Mouse (Mus musculus) embryonic facial prominence, embryonic 14.5 days (tissue): ENCODE results near the gene Ube2m. TPM values are rescaled to one million over a fixed set of nuclear protein-coding genes. Genes with fewer than 3 reads are reported as not detected.

Experiments
- ATAC-seq: fragments of 200-750 bp; cut with Nextera tagmentation; 2 replicates; pipeline ENCODE4 v1.8.0; 2017; ENCODE audit warnings: low read depth, moderate number of reproducible peaks, moderate TSS enrichment
- DNase-seq: peaks from one replicate; pipeline ENCODE4 v3.0.0-alpha.2; 2015; ENCODE audit warnings: low spot score
- H3K27ac ChIP-seq: fragments of 300-500 bp; sonication (generic); replicated peaks from 2 replicates; pipeline ENCODE4 v1.5.1; 2014; ENCODE audit warnings: low read depth, mild to moderate bottlenecking, low read length, moderate library complexity
- H3K27me3 ChIP-seq: fragments of 300-500 bp; sonication (generic); replicated peaks from 2 replicates; pipeline ENCODE4 v1.6.1; 2014; ENCODE audit warnings: low read length; ENCODE audit not compliant: control insufficient read depth, insufficient read depth
- H3K36me3 ChIP-seq: fragments of 300-500 bp; sonication (generic); 2 replicates; pipeline ENCODE4 v1.6.1; 2014; ENCODE audit warnings: low read length, mixed read lengths; ENCODE audit not compliant: control insufficient read depth, insufficient read depth
- H3K4me1 ChIP-seq: fragments of 300-500 bp; sonication (generic); 2 replicates; pipeline ENCODE4 v1.6.1; 2014; ENCODE audit warnings: antibody characterized with exemption, low read length; ENCODE audit not compliant: control insufficient read depth, insufficient read depth
- H3K4me2 ChIP-seq: fragments of 300-500 bp; sonication (generic); 2 replicates; pipeline ENCODE4 v1.6.1; 2014; ENCODE audit warnings: low read depth, mild to moderate bottlenecking, low read length, moderate library complexity, mixed read lengths
- H3K4me3 ChIP-seq: fragments of 300-500 bp; sonication (generic); 2 replicates; pipeline ENCODE4 v1.5.1; 2014; ENCODE audit warnings: low read depth, mild to moderate bottlenecking, low read length
- H3K9ac ChIP-seq: fragments of 300-500 bp; sonication (generic); 2 replicates; pipeline ENCODE4 v1.6.1; 2014; ENCODE audit warnings: low read depth, mild to moderate bottlenecking, low read length, moderate library complexity, mixed read lengths
- H3K9me3 ChIP-seq: fragments of 300-500 bp; sonication (generic); 2 replicates; pipeline ENCODE4 v1.6.1; 2016; ENCODE audit warnings: low read length; ENCODE audit not compliant: control insufficient read depth
- WGBS: fragments of 180-500 bp; shearing (Covaris S2); extraction: QIAGEN DNeasy Blood & Tissue Kit; methylation state at CpG from one replicate; pipeline ENCODE4 v1.1.7; 2014; 5-methylcytosine and 5-hydroxymethylcytosine counted together
- polyA plus RNA-seq: library from polyadenylated mRNA; unstranded; fragments of >200 nt; fragmentation: Nextera tagmentation; extraction: Ambion mirVana; gene quantifications from 2 replicates; pipeline ENCODE4 v1.2.1, GENCODE M21; 2014

Gene Ube2m
- polyA plus RNA-seq, 1 experiment from 2014 or later, result 147 TPM

GRCm38 (mm10) chr7:13028986-13029385 lies 9.1 kb downstream of the Ube2m start:
- Histone ChIP-seq H3K4me2 (no peak overlapping the region), H3K9ac (no peak overlapping the region), H3K27ac (no peak overlapping the region), H3K27me3 (no peaks in the 10 kb centered on the region), H3K4me1 (peaks cover 18% of the 10 kb centered on the region; the same call in 1 of the 2 replicates), H3K36me3 (peaks cover 76% of the 10 kb centered on the region), H3K4me3 (no peak overlapping the region), H3K9me3 (no peaks in the 10 kb centered on the region)
- DNase-seq (no peak), ATAC-seq (no peak)
- 95% methylated on average over 4 of the region's 4 CpGs for WGBS

- Histone ChIP-seq H3K36me3 (peaks cover 53% of the 10 kb centered on the region), H3K4me2 (peak overlapping the region; percentile 82), H3K9me3 (no peaks in the 10 kb centered on the region), H3K4me1 (peaks cover 12% of the 10 kb centered on the region; the same call in 1 of the 2 replicates), H3K9ac (peak overlapping the region; percentile 97), H3K4me3 (peak overlapping the region; percentile 96), H3K27me3 (no peaks in the 10 kb centered on the region), H3K27ac (peak overlapping the region; percentile 100; the same call in 1 of the 2 replicates)
- no peak for DNase-seq
- WGBS, result 17% methylated on average over 4 of the region's 4 CpGs
- no peak for ATAC-seq
Observed at GRCm38 (mm10) chr7:13025511-13026112, 12.5 kb downstream of the Ube2m start.

DNA sequence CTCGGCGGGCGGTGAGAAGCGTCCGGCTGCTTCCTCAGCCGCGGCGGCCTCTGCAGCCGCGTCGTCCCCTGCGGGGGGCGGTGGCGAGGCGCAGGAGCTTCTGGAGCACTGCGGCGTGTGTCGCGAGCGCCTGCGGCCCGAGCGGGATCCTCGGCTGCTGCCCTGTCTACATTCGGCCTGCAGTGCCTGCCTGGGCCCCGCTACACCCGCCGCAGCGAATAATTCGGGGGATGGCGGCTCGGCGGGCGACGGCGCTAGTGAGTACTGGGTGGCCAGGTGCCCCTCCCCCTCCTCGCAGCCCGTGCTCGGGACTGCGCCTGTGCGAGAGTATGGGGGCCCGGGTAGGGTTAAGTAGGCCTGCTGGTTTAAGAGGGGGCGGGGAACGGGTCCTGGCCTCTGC lies 13.3 kb downstream of the Ube2m start:
- ATAC-seq, result peak; percentile 48
- H3K4me1 ChIP-seq, result peaks cover 12% of the 10 kb centered on the region; the same call in 1 of the 2 replicates
- peaks cover 45% of the 10 kb centered on the region for H3K36me3 ChIP-seq
- no peaks in the 10 kb centered on the region for H3K27me3 ChIP-seq
- peak overlapping the region; percentile 100 for H3K27ac ChIP-seq
- 0% methylated on average over 8 of the region's 44 CpGs for WGBS
- peak; percentile 80 for DNase-seq
- H3K9me3 ChIP-seq, result no peaks in the 10 kb centered on the region
- H3K4me2 ChIP-seq, result peak overlapping the region; percentile 82
- peak overlapping the region; percentile 96 for H3K4me3 ChIP-seq
- H3K9ac ChIP-seq, result peak overlapping the region; percentile 97

- ATAC-seq (peak; percentile 89), DNase-seq (peak; percentile 98)
- 0% methylated on average over 28 of the region's 95 CpGs for WGBS
- peaks cover 12% of the 10 kb centered on the region; the same call in 1 of the 2 replicates for H3K4me1 ChIP-seq
- peak overlapping the region; percentile 82 for H3K4me2 ChIP-seq
- peak overlapping the region; percentile 96 for H3K4me3 ChIP-seq
- H3K27ac ChIP-seq, result peak overlapping the region; percentile 100
- peaks cover 39% of the 10 kb centered on the region for H3K36me3 ChIP-seq
- H3K9me3 ChIP-seq, result no peaks in the 10 kb centered on the region
- no peaks in the 10 kb centered on the region for H3K27me3 ChIP-seq
- peak overlapping the region; percentile 97 for H3K9ac ChIP-seq
Observed at GRCm38 (mm10) chr7:13023928-13024731, 13.9 kb downstream of the Ube2m start.

GRCm38 (mm10) chr7:13022773-13023535 lies 15.1 kb downstream of the Ube2m start:
- Histone ChIP-seq H3K9me3 (no peaks in the 10 kb centered on the region), H3K4me3 (peak overlapping the region; percentile 96), H3K9ac (peak overlapping the region; percentile 97), H3K4me1 (peaks cover 12% of the 10 kb centered on the region; the same call in 1 of the 2 replicates), H3K4me2 (peak overlapping the region; percentile 82), H3K36me3 (peaks cover 27% of the 10 kb centered on the region), H3K27ac (peak overlapping the region; percentile 100), H3K27me3 (no peaks in the 10 kb centered on the region)
- WGBS, result 3% methylated on average over 27 of the region's 31 CpGs
- DNase-seq (peak; percentile 93), ATAC-seq (peak; percentile 70)

DNA sequence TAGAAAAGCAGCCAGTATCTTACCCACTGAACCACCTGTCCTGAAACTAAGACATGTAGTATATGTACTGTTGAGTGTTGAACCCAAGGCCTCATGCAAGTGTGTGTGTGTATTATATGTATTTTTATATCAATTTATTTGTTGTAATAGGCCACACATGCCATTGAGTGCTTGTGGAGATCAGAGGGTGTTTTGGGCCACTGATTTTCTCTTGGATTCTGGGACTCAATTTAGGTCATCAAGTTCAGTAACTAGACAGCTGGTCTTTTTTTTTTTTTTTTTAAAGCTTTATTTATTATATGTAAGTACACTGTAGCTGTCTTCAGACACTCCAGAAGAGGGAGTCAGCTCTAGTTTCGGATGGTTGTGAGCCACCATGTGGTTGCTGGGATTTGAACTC lies 22.9 kb downstream of the Ube2m start:
- DNase-seq, result no peak
- WGBS, result 61% methylated on average over 1 of the region's 1 CpGs

DNA sequence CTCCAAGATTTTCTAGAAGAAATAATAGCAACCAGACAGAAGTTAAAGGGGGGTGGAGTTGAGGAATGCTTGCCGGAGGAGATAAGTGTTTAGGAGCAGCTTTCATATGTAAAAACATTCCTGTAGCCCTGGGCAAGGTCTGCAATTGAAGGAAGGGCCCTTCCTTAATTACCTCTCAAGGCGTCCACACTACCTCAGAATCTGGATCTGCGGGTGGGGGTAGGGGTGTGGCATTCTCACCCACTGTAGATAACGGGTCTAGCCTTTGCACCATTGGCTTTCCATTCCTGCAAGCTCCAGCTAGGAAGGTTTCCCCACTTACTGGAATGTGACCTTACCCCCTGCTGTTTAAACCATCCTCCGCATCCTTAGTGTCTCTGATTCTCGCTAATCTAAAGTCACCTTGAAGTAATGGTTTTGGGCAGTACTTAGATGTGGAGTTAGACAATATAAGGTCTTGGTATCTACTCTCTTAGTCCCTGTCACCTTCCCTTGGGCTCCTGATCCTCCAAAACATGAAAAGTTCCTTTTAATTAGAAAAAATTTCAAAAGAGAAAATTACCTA lies 23.7 kb downstream of the Ube2m start:
- no peak overlapping the region for H3K4me3 ChIP-seq
- H3K9me3 ChIP-seq, result no peaks in the 10 kb centered on the region
- no peak overlapping the region for H3K27ac ChIP-seq
- H3K9ac ChIP-seq, result no peak overlapping the region
- no peaks in the 10 kb centered on the region for H3K36me3 ChIP-seq
- no peak for ATAC-seq
- 28% methylated on average over 6 of the region's 6 CpGs for WGBS
- H3K4me2 ChIP-seq, result no peak overlapping the region
- H3K27me3 ChIP-seq, result no peaks in the 10 kb centered on the region
- H3K4me1 ChIP-seq, result peaks cover 5% of the 10 kb centered on the region
- DNase-seq, result no peak

More for the DNA sequence above, 22.9 kb downstream of the Ube2m start:
- Histone ChIP-seq H3K4me2 (no peak overlapping the region), H3K27ac (no peak overlapping the region), H3K9ac (no peak overlapping the region), H3K36me3 (no peaks in the 10 kb centered on the region), H3K27me3 (no peaks in the 10 kb centered on the region), H3K4me1 (peaks cover 5% of the 10 kb centered on the region), H3K9me3 (no peaks in the 10 kb centered on the region), H3K4me3 (no peak overlapping the region)
- ATAC-seq, result no peak

DNA sequence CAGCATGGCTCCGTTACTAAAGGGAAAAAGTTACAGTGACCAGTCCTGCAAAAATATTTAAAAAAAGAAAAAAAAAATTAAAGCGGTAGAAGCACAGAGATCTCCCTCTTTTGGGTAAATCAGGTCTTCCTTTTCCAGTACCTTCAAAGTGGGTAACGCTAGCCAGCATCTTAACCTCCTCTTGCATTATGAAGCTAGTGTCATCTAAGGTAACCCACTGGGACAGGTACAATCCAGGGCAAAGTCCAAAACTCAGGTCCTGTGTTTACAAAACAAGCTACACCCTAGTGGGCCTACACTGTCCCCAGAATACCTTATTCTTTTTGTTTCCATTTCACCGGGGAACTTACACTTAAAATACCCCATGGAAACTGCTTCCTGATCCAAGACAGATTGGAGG lies 24.4 kb downstream of the Ube2m start:
- WGBS, result 54% methylated on average over 4 of the region's 4 CpGs
- no peaks in the 10 kb centered on the region for H3K27me3 ChIP-seq
- no peak overlapping the region for H3K27ac ChIP-seq
- ATAC-seq, result no peak
- H3K4me1 ChIP-seq, result peaks cover 5% of the 10 kb centered on the region
- no peak overlapping the region for H3K4me2 ChIP-seq
- H3K36me3 ChIP-seq, result no peaks in the 10 kb centered on the region
- H3K9ac ChIP-seq, result no peak overlapping the region
- H3K9me3 ChIP-seq, result no peaks in the 10 kb centered on the region
- no peak overlapping the region for H3K4me3 ChIP-seq
- no peak for DNase-seq
